Mouse (Mus musculus): ENCODE measurements around the gene Nudt17. TPM values are rescaled to one million over a fixed set of nuclear protein-coding genes. Genes with fewer than 3 reads are reported as not detected.
A peak's percentile ranks its signal among the peaks of the same experiment; 100 is the strongest.

Nudt17 gene
- total RNA-seq, 1 experiment = 7.4 TPM

DNA sequence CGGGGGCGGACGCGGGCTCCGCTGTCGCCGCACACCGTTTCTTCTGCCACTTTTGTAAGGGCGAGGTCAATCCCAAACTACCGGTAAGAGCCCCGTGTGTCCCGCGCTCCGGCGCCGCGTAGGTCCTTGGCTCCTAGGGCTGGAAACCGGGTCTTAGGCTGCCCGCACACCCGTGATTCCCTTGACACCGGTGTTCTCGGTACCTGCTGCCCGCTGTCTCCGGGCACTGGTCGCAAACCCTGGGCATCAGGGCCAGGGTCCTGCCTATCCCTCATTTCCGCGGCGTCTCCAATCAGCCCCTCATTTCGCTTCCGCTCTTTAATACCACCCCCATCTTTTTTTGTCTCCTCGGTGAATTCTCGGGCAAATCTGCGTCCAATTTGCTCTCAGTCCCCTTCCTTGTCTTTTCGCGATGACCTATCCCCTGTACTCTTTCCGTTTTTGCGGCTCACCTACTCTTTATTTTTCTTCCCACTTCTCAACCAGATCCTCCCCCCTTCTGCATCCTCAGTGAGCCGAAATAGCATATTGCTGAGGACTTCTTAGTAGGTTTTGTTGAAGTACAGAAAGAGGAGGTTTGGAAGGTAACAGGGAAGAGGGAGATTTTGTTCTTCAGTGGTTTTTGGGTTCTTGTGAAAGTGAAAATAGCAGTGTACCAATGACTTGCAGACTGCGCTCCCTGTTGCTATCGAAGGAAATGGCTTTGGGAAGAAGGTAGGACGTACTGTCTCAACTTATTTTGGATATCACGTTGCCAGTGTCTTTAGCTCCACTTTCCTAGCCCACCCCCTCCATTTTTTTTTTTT is 19.7 kb upstream of the Nudt17 start:
- Histone ChIP-seq H3K9me3 (ENCODE audit: control insufficient read depth, insufficient read depth, low read depth, low read length) (no peaks in the 10 kb centered on the region), H3K36me3 (ENCODE audit: control insufficient read depth, insufficient read depth, low read length, poor library complexity, severe bottlenecking) (peaks cover 2% of the 10 kb centered on the region; the same call in 1 of the 2 replicates), H3K27ac (ENCODE audit: insufficient read depth, low read depth, low read length, poor library complexity, severe bottlenecking) (no peak overlapping the region; the same call in 1 of the 2 replicates), H3K9ac (ENCODE audit: insufficient read depth, low read depth, low read length, poor library complexity, severe bottlenecking) (peak overlapping the region; percentile 90), H3K4me1 (ENCODE audit: control insufficient read depth in 2 of 2, insufficient read depth in 2 of 2, low read length in 2 of 2, poor library complexity in 1 of 2) (peaks cover 1 to 2% of the 10 kb centered on the region in 2 experiments; a peak in 3 of 4 replicates), H3K4me3 (ENCODE audit: insufficient read depth in 1 of 2, low read depth in 1 of 2, low read length in 2 of 2, poor library complexity in 1 of 2, severe bottlenecking in 1 of 2) (peak overlapping the region; percentile 95 to 97)
- TF ChIP-seq ZNF384 (IDR thresholded peaks at IDR 0.05; ENCODE audit: low read depth, low read length) (no peak), MAFK (IDR thresholded peaks at IDR 0.05; ENCODE audit: insufficient read depth, low read depth, low read length) (no peak), CHD2 (IDR thresholded peaks at IDR 0.05; ENCODE audit: low read depth, low read length) (no peak), ZC3H11A (IDR thresholded peaks at IDR 0.05; ENCODE audit: borderline replicate concordance, low read depth, low read length) (no peak), HCFC1 (IDR thresholded peaks at IDR 0.05; ENCODE audit: borderline replicate concordance, insufficient read depth, low read length) (no peak)
- in situ Hi-C loops (cut with MboI; ENCODE audit: low sequenced_read_pairs in 2 of 2, unreplicated experiment in 2 of 2) = no loop called here
- no peak for DNase-seq (ENCODE audit: low read depth, low spot score)

DNA sequence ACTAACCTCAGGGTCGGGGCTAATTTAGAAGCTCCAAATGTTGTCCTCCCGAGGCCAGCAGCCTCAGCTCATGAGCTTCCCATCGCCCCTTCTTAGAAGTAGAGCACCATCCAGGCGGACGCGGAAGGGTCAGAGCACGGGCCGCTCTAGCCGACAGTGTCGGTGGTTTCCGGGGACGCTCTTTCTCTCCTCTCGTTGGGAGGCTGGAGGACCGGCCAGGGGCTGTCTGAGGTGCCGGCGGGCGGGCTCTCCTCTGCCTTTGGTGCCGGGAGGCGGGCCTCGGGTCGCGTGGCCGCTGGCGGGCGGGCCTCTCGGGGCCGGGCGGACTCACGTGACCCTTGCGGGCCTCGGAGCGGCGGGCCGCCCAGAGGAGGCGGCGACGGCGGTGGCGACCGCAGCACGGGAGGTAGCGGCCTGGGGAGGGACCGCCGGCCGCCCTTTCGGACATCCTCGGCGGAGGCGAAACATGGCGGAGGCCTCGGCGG is 19.0 kb upstream of the Nudt17 start, which contains the start of the genes Polr3c and Rnf115:
Gene Polr3c (minus strand): TSS at position 286 of the 485 bp plus-strand sequence.
Gene Rnf115 (plus strand): TSS at position 322 of the 485 bp plus-strand sequence.
- peaks cover 2% of the 10 kb centered on the region; the same call in 1 of the 2 replicates for H3K36me3 ChIP-seq (ENCODE audit: control insufficient read depth, insufficient read depth, low read length, poor library complexity, severe bottlenecking)
- no peak within 1 kb of the TSS; the same call in 1 of the 2 replicates for H3K27ac ChIP-seq (ENCODE audit: insufficient read depth, low read depth, low read length, poor library complexity, severe bottlenecking)
- H3K9me3 ChIP-seq (ENCODE audit: control insufficient read depth, insufficient read depth, low read depth, low read length) = no peaks in the 10 kb centered on the region
- no peak for TF ChIP-seq ZC3H11A (IDR thresholded peaks at IDR 0.05; ENCODE audit: borderline replicate concordance, low read depth, low read length)
- peak; percentile 76 for TF ChIP-seq HCFC1 (IDR thresholded peaks at IDR 0.05; ENCODE audit: borderline replicate concordance, insufficient read depth, low read length)
- TF ChIP-seq CHD2 (IDR thresholded peaks at IDR 0.05; ENCODE audit: low read depth, low read length) = no peak
- peak; percentile 90 for DNase-seq (ENCODE audit: low read depth, low spot score)
- peaks cover 1 to 2% of the 10 kb centered on the region in 2 experiments; a peak in 3 of 4 replicates for H3K4me1 ChIP-seq (ENCODE audit: control insufficient read depth in 2 of 2, insufficient read depth in 2 of 2, low read length in 2 of 2, poor library complexity in 1 of 2)
- H3K9ac ChIP-seq (ENCODE audit: insufficient read depth, low read depth, low read length, poor library complexity, severe bottlenecking) = peak within 1 kb of the TSS; percentile 90
- in situ Hi-C loops (cut with MboI; ENCODE audit: low sequenced_read_pairs in 2 of 2, unreplicated experiment in 2 of 2) = no loop called here
- peak within 1 kb of the TSS; percentile 95 to 97 for H3K4me3 ChIP-seq (ENCODE audit: insufficient read depth in 1 of 2, low read depth in 1 of 2, low read length in 2 of 2, poor library complexity in 1 of 2, severe bottlenecking in 1 of 2)

DNA sequence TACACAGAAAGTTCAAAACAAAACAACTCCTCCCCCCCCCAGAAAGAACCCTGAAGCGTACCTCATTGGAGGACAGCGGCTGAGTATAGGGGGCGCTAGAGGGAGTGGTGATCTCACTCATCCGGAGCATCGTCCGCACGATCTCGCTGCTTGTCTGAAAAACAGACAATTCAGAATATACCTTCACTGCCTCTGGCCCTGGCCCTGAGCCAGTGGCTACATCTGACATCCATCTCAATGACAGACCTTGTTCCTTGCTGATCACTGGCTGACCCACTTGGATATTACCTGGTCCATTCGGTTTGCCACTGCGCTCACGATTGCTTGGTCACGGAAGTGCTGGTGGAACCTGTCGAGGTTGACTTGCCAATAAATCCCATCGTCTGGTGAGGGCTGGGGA is 10.8 kb upstream of the Nudt17 start:
- DNase-seq (ENCODE audit: low read depth, low spot score) = peak; percentile 65
- no peak overlapping the region for H3K27ac ChIP-seq (ENCODE audit: insufficient read depth, low read depth, low read length, poor library complexity, severe bottlenecking)
- H3K36me3 ChIP-seq (ENCODE audit: control insufficient read depth, insufficient read depth, low read length, poor library complexity, severe bottlenecking) = peaks cover 17% of the 10 kb centered on the region; the same call in 1 of the 2 replicates
- no peak overlapping the region for H3K9ac ChIP-seq (ENCODE audit: insufficient read depth, low read depth, low read length, poor library complexity, severe bottlenecking)
- H3K4me3 ChIP-seq (ENCODE audit: insufficient read depth in 1 of 2, low read depth in 1 of 2, low read length in 2 of 2, poor library complexity in 1 of 2, severe bottlenecking in 1 of 2) = peak overlapping the region; percentile 22 to 43; a peak in 2 of 4 replicates
- H3K9me3 ChIP-seq (ENCODE audit: control insufficient read depth, insufficient read depth, low read depth, low read length) = no peaks in the 10 kb centered on the region
- in situ Hi-C loops (cut with MboI; ENCODE audit: low sequenced_read_pairs in 2 of 2, unreplicated experiment in 2 of 2) = no loop called here
- peaks cover 0 to 4% of the 10 kb centered on the region in 2 experiments; a peak in 1 of 4 replicates for H3K4me1 ChIP-seq (ENCODE audit: control insufficient read depth in 2 of 2, insufficient read depth in 2 of 2, low read length in 2 of 2, poor library complexity in 1 of 2)
- TF ChIP-seq MAFK (IDR thresholded peaks at IDR 0.05; ENCODE audit: insufficient read depth, low read depth, low read length) (no peak), CHD2 (IDR thresholded peaks at IDR 0.05; ENCODE audit: low read depth, low read length) (no peak), ZNF384 (IDR thresholded peaks at IDR 0.05; ENCODE audit: low read depth, low read length) (no peak), ZC3H11A (IDR thresholded peaks at IDR 0.05; ENCODE audit: borderline replicate concordance, low read depth, low read length) (no peak), HCFC1 (IDR thresholded peaks at IDR 0.05; ENCODE audit: borderline replicate concordance, insufficient read depth, low read length) (no peak)

GRCm38 (mm10) chr3:96715854-96716253 is 7.5 kb upstream of the Nudt17 start:
- no peak for DNase-seq (ENCODE audit: low read depth, low spot score)
- H3K4me3 ChIP-seq (ENCODE audit: insufficient read depth in 1 of 2, low read depth in 1 of 2, low read length in 2 of 2, poor library complexity in 1 of 2, severe bottlenecking in 1 of 2) = no peak overlapping the region
- no peak overlapping the region for H3K27ac ChIP-seq (ENCODE audit: insufficient read depth, low read depth, low read length, poor library complexity, severe bottlenecking)
- in situ Hi-C loops (cut with MboI; ENCODE audit: low sequenced_read_pairs in 2 of 2, unreplicated experiment in 2 of 2) = no loop called here
- H3K9me3 ChIP-seq (ENCODE audit: control insufficient read depth, insufficient read depth, low read depth, low read length) = no peaks in the 10 kb centered on the region
- TF ChIP-seq HCFC1 (IDR thresholded peaks at IDR 0.05; ENCODE audit: borderline replicate concordance, insufficient read depth, low read length) = no peak
- no peak for TF ChIP-seq MAFK (IDR thresholded peaks at IDR 0.05; ENCODE audit: insufficient read depth, low read depth, low read length)
- TF ChIP-seq CHD2 (IDR thresholded peaks at IDR 0.05; ENCODE audit: low read depth, low read length) = no peak
- TF ChIP-seq ZNF384 (IDR thresholded peaks at IDR 0.05; ENCODE audit: low read depth, low read length) = no peak
- no peak for TF ChIP-seq ZC3H11A (IDR thresholded peaks at IDR 0.05; ENCODE audit: borderline replicate concordance, low read depth, low read length)
- H3K9ac ChIP-seq (ENCODE audit: insufficient read depth, low read depth, low read length, poor library complexity, severe bottlenecking) = no peak overlapping the region
- H3K36me3 ChIP-seq (ENCODE audit: control insufficient read depth, insufficient read depth, low read length, poor library complexity, severe bottlenecking) = peaks cover 32% of the 10 kb centered on the region
- H3K4me1 ChIP-seq (ENCODE audit: control insufficient read depth in 2 of 2, insufficient read depth in 2 of 2, low read length in 2 of 2, poor library complexity in 1 of 2) = peaks cover 0 to 4% of the 10 kb centered on the region in 2 experiments; a peak in 1 of 4 replicates
